Mouse (Mus musculus) layer of hippocampus, postnatal 10 days (tissue): ENCODE results near the gene Adamts20. TPM values are rescaled to one million over a fixed set of nuclear protein-coding genes. Genes with fewer than 3 reads are reported as not detected.
"Not testable (repeated sequence)": the region's sequence is repeated elsewhere in the genome, so short reads cannot be mapped to it uniquely, and the experiment has no call there.

Experiments used
- DNase-seq, 2 experiments: peaks; one replicate each; pipeline ENCODE4 v3.0.0; 2021; ENCODE audit warnings: low spot score in 2 of 2
- total RNA-seq, 2 experiments: library from RNA; stranded (reverse); gene quantifications; 2 replicates each; pipeline ENCODE4 v1.2.3; 2021

The Adamts20 gene
- total RNA-seq, 2 experiments from 2014 or later, result 10.2 to 12.5 TPM

GRCm38 (mm10) chr15:94444437-94445136, 20.6 kb downstream of the Adamts20 start:
- no peak for DNase-seq

GRCm38 (mm10) chr15:94444043-94444436, 21.2 kb downstream of the Adamts20 start:
- no peak for DNase-seq

- no peak for DNase-seq
These were observed 22.2 kb downstream of the Adamts20 start for GRCm38 (mm10) chr15:94443025-94443424.

GRCm38 (mm10) chr15:94435532-94435931, 29.7 kb downstream of the Adamts20 start:
- no peak for DNase-seq

GRCm38 (mm10) chr15:94430681-94431405, 34.4 kb downstream of the Adamts20 start:
- DNase-seq, result peak in 1 of 2 experiments; percentile 25

GRCm38 (mm10) chr15:94428726-94429125, 36.5 kb downstream of the Adamts20 start:
- DNase-seq, result peak; percentile 34 to 37

GRCm38 (mm10) chr15:94427482-94428214, 37.6 kb downstream of the Adamts20 start:
- DNase-seq, result no peak

GRCm38 (mm10) chr15:94420526-94420925, 44.7 kb downstream of the Adamts20 start:
- no peak for DNase-seq

GRCm38 (mm10) chr15:94419167-94419566, 46.1 kb downstream of the Adamts20 start:
- DNase-seq, result no peak

GRCm38 (mm10) chr15:94418427-94418826, 46.8 kb downstream of the Adamts20 start:
- DNase-seq, result no peak

GRCm38 (mm10) chr15:94417216-94418155, 47.7 kb downstream of the Adamts20 start:
- DNase-seq, result no peak

- peak; percentile 50 to 68 for DNase-seq
These were observed 55.4 kb downstream of the Adamts20 start for GRCm38 (mm10) chr15:94409832-94410231.

GRCm38 (mm10) chr15:94406364-94406763, 58.9 kb downstream of the Adamts20 start:
- no peak for DNase-seq

- peak; percentile 90 to 95 for DNase-seq
These were observed 61.1 kb downstream of the Adamts20 start for GRCm38 (mm10) chr15:94404071-94404545.

GRCm38 (mm10) chr15:94403461-94404070, 61.7 kb downstream of the Adamts20 start:
- peak in 1 of 2 experiments; percentile 17 for DNase-seq

- no peak for DNase-seq
These were observed 62.2 kb downstream of the Adamts20 start for GRCm38 (mm10) chr15:94403018-94403417.

- no peak for DNase-seq
These were observed 72.5 kb downstream of the Adamts20 start for GRCm38 (mm10) chr15:94392737-94393136.

- not testable (repeated sequence) for DNase-seq
These were observed 75.1 kb downstream of the Adamts20 start for GRCm38 (mm10) chr15:94390127-94390526.

GRCm38 (mm10) chr15:94379425-94379824, 85.8 kb downstream of the Adamts20 start:
- DNase-seq, result no peak

GRCm38 (mm10) chr15:94372548-94372947, 92.7 kb downstream of the Adamts20 start:
- no peak for DNase-seq
